Mouse (Mus musculus) layer of hippocampus, postnatal 25 days (tissue): ENCODE results near the gene Ypel5. TPM values are rescaled to one million over a fixed set of nuclear protein-coding genes. Genes with fewer than 3 reads are reported as not detected.

Experiments
- DNase-seq, 2 experiments: peaks; one replicate each; pipeline ENCODE4 v3.0.0; 2022; ENCODE audit warnings: mixed read lengths in 2 of 2, low spot score in 1 of 2; ENCODE audit errors: extremely low spot score in 1 of 2
- total RNA-seq, 2 experiments: library from RNA; stranded (reverse); gene quantifications; 2 replicates each; pipeline ENCODE4 v1.2.3; 2021

The Ypel5 gene
- total RNA-seq, result 10 to 100 TPM; 86.1 to 98.7 TPM

DNA sequence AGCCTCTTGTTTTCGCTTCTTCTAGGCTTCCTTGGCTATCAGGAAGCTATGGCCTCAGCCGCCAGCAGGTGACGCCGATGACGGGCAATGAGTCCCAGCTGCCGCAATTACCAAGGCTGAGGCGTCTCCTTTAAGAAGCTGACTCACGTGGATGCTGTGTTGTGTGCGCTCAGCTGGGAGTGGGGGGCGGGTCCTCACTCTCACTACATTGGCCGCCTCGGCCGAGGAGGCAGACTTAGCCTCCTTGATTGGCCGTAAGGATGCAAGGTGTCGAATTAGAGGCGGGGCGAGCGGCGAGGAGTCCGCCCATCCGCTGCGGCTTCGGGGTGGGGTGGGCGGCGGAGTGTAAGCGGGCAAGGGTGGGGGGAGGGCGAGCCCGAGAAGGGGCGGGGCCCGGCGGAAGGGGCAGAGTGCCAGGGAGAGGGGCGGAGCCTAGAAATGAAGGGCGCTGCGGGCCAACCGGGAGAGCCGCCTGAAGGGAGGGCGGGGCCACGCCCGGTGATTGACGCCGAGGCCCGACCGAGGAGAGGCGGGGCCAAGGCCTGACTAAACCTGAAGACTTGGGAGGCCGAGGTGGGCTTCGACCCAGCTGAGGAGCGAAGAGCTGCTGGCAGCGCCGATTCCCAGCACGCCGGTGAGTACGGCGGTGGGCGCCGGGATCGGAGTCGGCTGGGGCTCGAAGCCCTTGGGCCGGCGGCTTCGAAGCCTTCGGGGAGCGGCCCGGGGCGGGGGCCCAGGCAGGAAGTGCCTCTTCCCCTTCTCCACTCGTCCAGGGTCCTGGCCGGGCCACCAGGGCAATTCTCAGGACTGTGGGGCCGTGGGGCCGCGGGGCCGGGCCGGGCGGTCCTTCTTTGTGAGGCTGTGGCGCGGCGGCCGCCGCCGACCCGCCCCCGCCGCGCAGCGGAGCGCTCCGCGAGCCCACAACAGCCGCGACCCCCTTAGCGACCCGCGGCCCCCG, at the start of gene Ypel5:
Gene Ypel5, plus strand, starts transcription at position 296 of the 958 bp plus-strand sequence.
- peak; percentile 96 for DNase-seq

DNA sequence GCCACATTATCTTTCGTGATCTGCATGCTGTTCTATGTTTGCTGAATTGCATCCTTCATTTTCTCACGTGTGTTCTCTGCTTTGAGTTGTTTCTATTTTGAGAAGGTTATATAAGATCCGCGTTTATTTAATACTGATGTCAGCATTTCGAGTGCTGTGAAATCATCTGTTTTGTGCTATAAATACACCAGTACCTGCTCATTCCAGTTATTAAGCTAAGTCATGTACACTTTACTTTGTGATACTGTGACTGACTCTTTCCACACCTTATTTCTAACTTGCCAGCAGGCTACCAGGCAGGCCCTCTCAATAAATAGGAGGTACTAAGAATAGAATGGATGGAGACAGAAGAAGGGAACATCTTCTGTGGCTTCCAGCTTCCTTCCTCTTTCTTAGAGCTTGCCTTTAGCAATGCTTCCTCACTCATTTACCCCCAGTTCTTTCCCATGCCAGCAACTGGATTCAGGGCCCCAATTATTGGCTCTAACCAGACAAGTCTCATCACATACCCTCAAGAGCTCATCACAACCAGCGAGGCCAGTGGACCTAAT, 48.3 kb upstream of the Ypel5 start:
- no peak for DNase-seq

DNA sequence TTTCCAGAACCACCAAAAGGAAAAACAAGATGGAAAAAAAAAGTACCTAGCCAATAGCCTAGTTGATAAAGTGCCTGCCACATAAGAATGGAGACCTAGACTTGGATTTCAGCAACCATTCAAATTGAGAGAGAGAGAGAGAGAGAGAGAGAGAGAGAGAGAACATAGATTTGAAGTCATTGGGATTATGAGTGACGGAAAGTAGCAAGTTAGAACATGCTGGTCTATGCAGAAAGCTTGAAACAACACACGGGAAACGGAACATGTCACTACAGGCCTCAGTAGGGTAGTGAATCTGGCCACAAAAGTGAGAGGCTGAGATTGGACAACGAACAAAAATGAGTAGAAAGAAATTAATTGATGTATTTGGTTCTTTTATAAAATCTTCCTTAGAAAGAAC, 43.0 kb upstream of the Ypel5 start:
- no peak for DNase-seq

DNA sequence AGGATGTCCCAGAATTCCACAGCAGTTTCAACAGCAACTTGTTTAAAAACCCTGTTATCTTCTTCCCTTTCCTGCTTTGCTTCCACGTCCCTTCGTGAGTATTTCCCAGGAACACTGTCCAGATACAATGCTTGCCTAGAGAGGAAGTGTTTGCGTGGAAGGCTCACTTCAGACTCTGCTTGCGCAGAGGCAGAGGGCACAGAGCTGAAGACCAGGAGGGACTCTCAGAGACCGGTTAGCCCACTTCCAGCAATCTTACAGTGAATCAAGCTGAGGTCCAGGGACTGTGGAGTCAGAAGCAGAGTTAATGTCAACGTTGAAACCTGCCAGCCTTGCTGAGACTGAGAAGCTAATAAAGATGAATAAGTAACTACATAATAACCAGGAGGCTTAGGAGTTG, 41.6 kb upstream of the Ypel5 start:
- DNase-seq, result no peak

DNA sequence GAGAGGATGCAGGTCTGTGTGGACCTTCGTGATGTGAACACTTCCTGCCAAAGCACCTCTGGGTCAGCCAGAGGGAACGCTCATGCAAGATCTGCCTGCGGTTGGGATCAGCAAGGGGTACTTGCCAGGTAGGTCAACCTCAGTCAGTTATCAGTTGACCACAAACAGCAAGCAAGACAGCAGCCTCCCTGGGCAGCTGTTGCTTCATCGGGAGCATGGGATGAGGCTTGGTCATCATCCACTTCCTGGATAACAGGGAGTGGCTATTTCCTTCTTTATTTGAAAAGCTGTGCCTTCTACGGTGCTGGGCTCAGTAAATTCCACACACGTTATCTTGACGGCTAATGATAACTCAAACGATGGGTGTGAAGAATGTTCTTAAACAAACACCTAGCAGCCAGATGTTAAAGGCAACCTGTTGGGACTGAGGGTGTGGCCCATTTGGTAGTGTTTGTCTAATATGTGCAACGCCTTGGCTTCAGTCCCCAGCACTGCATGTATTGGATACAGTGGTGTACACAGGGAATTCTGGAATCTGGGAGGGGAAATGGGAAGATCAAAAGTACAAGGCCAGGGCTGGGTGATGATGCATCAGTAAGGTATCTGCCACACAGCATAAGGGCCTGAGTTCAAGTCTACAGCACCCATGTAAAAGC, 40.7 kb upstream of the Ypel5 start:
- no peak for DNase-seq

DNA sequence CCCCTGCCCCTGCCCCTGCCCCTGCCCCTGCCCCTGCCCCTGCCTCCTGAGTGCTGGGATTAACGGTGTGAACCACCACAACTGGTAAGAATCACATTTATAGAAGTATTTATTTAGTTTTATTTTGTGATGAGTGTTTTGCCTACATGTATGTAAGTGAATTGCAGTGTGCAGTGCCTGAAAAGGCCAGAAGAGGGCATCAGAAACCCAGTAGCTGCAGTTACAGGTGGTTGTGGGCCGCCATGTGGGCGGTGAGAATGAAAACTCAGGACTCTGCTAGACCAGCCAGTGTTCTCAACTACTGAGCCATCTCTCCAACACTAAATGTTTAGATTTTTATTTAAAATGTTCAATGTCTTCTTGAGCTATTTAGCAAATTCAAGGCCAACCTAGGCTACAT, 39.7 kb upstream of the Ypel5 start:
- DNase-seq, result no peak

DNA sequence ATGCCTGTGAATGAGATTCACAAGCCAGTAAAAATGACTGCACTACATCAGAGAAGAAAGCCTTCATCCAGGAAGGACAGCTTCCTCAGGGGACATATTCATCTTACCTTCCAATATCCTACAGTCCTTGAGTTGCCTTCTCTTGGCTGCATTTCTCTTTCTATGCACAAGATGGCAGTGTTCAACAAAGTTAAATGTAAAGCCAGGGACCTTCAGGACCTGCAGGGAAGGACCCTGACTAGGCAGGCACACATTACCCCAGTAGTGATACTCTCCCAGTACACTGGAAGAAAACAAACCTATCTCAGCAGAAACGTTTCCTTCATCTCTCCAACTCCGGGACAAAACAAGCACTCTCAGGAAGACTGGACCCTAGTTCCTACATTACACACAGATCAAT, 38.4 kb upstream of the Ypel5 start:
- peak in 1 of 2 experiments; percentile 33 for DNase-seq

DNA sequence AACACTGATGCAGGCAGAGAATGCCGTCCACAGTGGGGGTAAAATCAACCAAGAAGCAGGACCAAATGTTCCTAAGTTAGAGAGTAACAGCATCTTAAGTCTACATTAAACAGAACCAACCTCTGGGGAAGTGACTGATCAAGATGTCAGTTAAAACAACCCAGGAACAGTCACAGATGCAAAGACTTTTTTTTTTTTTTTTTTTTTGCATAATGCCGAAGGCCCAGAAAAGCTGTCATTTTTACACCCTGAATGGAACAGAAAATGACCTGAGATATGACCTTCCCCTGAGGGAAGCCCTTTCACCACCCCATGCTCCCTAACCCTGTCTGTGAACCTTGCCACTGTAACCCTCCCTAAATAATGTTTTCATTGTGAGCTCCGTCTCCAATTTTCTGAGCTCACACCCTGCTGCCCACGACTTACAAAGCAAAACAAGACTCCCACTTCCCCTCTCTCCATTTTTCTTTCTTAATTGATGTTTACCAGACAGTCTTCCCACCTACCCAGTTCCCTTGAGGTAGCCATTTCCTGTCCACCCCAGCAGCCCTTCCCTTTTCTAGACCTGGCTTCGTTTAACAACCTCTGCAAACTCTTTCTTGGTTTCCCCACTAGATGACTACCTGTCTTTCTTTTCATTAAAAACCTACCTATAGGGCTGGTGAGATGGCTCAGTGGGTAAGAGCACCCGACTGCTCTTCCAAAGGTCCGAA, 26.2 kb upstream of the Ypel5 start:
- DNase-seq, result no peak

DNA sequence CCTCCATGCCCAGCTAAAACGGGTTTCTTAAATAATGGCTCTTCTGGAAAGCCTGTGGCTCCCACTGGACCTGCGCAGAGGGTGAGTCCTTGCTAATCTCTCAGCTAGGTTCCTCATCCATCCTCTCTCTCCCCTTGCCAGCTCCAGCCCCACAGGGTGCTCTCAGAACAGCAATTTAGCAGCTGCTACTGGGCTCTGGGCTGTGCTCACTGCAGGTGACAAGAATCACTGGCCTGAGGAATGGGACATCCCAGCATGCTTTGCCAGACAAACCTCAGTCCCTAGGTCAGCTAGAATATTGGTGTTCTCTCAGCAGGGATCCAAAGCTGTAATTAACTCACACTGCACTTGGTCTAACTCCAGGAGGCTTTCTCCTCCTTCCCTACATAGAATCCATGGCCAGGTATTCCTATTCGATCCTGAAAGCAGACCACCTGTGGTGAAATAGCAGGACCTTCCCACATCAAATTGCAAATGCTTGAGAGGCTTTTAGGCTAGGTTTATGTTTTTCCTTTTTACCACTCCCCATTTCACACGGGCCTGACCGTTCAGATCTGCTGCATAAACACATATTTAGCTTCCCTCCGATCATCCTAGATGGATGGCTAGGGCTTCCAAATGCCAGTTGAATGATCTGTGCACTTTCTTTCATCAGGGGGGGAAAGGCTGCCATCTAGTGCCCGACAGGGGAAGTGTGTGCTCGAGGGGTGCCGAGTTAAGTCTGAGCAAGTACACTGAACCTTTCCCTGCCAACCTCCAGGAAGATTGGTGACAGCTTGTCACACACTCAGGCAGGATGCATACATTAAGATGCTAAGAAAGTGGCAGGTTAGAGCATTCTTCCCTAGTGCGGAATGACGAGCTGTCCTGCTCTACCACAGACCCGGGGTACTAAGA, 22.6 kb upstream of the Ypel5 start:
- peak; percentile 54 to 68 for DNase-seq

DNA sequence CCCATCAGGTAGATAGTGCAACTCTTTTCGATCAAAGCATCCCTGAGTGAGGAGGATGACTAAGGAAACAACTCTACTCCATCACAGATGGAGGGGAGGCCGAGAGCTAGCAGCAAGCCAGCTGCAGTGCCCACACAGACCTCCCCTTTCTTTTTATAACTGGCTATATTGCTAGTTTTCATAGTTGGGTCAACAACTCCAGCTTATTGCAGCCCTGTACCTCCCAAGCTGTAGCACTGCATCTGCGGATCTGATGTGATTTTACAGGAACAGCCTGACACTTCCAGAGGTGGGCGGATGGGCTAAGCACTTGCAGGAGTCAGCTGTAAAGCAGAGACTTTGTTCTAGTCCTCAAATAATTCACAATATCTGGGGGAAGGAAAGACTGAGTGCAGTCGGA, 18.7 kb upstream of the Ypel5 start:
- no peak for DNase-seq

DNA sequence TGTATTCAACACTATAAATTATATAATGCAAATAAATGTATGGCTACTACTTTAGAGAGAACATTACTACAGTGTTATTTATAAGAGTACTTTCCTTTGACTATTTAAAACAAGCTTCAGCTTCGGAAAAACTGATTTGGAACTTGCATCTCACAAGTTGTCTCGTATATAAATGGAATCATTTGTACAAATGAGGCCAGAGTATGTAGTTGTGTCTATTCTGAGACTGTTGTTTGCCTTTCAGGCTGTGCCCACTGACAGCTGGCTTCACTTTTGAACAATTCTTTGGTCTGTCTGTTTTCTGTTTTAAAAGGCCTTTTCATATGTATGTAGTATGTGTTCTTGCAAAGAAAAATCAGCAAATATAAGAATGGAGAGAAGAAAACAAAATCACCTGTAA, 16.5 kb upstream of the Ypel5 start:
- DNase-seq, result no peak

DNA sequence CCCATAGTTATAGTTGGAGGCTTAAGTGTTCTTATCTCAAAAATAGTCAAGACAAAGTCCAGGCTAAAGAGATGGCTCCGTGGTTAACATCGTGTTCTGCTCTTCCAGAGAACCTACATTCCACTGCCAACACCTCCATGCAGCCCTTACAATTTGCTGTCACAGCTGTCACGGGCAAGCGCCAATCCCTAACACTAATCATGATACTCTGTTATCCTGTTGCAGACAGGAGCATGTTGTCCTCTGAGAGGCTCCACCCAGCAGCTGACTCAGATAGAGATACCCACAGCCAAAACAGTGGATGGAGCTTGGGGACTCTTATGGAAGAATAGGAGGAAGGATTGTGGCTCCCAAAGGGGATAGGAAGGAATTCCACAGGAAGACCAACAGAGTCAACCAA, 15.8 kb upstream of the Ypel5 start:
- no peak for DNase-seq

DNA sequence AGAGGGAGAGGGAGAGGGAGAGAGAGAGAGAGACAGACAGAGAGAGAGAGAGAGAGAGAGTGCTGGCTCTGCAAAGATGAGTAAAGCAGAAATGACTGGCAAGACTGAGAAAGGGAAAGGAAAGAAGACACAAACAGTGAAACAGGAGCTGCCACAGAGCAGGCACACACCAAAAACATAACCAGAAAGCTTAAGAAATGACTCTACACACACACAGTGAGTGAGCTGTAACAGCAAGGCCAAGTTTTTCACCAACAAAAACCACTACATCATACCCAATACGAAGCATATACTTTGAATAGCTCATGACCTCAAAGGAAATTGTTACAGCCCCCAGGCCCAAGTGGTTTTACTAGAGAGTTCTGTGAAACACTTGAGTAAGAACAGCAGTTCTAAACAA, 14.3 kb upstream of the Ypel5 start:
- no peak for DNase-seq

DNA sequence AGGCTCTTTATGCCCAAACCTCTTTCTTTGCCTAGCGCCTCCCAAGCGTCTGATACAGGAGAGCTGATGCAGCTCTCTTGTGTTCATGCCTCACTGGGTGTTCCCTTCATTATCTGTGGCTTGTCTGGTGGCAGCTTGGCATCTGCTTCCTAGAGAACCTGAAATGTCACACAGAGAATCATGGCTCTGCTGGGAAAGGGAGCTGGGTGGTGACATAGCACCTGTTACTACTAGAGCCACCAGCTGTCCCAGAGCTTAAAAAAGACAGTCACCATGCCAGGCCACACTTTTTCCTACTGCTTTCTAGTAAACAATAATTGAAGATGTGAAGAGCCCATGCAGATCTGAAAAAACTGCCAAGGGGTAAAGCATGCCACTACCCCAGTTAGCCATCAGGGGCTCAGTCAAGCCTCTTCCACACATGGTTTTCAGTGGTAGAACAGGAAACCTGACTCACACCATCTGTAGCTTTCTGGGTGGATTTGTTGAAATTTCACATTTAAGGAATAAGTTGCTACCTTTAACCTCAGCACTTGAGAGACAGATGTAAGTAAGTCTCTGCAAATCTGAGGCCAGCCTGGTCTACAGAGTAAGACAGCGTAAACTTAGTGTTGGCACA, 9.2 kb upstream of the Ypel5 start:
- no peak for DNase-seq

DNA sequence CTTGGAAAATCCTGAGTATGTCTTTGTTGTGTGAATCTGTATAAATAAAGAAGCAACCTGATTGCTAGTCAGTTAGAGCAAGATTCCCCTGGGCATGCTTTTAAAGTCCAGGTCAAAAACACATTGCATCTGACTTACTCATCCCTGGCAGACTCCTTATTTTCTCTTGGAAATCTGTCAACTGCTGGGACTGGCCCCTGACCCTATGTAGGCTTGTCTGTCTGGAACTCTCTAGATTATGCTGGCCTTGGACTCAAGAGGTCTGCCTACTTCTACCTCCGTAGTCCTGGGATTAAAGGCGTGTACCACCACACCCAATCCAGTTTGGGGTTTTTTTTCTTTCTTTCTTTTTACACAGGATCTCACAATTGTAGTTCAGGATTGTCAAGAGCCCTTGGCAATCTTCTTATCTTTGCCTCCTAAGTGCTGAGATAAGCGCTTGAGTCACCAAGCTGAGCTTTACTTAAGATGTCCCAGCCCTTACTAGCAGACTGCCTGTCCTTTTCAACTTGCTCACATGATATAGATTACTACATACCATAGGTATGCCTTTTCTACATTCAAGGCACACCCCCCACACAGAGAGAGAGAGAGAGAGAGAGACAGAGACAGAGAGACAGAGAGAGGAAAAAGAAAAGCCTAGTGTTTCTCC, 8.1 kb upstream of the Ypel5 start:
- DNase-seq, result no peak

DNA sequence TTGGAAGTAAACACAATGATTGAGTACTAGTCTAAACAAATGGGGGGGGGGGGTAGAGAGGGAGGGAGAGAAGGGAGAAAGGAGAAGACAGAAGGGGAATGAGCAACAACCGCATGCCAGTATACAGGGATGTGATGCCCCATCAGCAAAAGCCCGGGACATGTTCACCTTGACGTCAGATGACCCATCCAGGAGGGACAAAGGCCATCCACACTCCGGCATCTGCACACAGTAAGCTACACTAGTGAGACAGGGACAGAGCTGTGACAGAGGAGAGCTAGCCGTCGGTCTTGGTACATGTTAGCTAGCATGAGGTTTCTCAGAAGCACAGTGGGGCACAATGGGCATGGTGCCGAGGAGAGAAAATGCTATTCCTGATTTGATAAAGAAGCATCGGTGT, 7.6 kb upstream of the Ypel5 start:
- DNase-seq, result no peak

DNA sequence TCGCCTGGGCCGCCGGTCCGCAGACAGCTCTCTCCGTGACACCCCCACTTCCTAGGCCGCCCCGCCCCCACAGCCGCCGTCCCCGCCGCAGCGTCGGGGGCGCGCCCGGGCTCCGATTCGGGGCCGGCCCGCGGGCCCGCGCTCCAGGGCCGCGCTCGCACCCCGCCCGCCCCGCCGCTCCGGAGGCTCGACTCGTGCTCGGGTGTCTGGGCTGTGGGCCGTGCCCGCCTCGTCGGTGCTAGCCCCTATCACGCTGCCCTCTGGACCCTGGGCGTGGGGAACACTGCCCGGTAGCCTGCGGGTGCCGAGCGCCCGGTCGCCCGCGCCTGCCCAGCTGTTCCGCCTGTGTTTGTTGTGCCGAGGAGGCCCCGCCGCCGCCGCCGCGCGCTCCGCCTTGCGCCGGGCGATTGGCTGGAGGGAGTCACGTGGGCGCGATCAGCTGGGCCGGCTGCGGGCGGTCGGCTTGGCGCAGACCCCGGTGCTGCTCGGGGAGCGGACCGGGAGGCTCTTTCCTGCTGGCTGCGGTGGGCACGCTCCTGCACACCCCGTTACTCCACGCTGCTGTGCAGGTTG, 973 bp downstream of the Ypel5 start:
- DNase-seq, result peak; percentile 86 to 94

DNA sequence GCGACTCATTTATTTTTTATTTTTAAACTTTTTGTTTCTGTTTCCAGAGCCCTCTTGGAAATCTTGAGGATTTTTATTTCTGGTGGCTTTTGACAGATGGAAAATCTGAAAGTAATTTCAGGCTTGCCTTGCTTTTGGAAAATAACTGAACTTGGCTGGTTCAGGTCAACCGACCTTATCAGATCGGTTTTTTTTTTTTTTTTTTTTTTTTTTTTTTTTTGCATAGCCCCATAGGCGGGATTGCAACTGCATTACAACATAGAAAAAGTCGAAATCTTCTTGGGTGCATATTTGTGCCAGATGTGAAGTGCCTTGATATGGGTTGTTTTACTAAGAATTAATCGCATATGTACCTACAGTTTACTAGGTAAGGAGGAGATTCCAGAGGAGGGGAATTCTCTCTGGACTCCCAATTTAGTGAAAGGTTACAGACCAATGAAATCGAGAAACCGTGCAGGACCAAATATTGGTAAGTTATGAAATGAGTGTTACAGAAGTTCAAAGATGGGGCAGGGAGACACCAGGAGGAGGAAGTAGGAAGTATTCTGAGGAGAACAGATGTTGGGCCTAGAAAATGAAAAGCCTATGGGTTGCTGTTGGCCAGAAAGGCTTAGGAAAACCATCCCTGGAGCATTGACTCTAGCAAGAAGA, 1.7 kb downstream of the Ypel5 start:
- no peak for DNase-seq
